ENCODE assay signal across 8 mouse cellular contexts in genomic region chr11:57827915-57828545, GRCm38 (mm10). TPM values are rescaled to one million over a fixed set of nuclear protein-coding genes. Genes with fewer than 3 reads are reported as not detected.
DNase-seq lines count a peak whose midpoint lies in the region; ATAC-seq and TF ChIP-seq lines count a peak whose summit lies in the region.

No protein-coding gene starts in this region.

- no peak for ATAC-seq in liver, embryonic 12.5 days
- ATAC-seq in stomach, postnatal 0 days (ENCODE audit: low FRiP score, low TSS enrichment), result no peak
- ATAC-seq in megakaryocyte-erythroid progenitor cell, adult 5-6 weeks (replicated peaks; ENCODE audit: low FRiP score, low TSS enrichment, poor library complexity, severe bottlenecking), result no peak

- WGBS in heart, adult 2 months, result 7% methylated on average over 33 of the region's 33 CpGs
- 1% methylated on average over 33 of the region's 33 CpGs for WGBS in liver, embryonic 12.5 days (ENCODE audit: insufficient replicate concordance)
- 3% methylated on average over 33 of the region's 33 CpGs for WGBS in stomach, postnatal 0 days

- no peak for TF ChIP-seq EP300 in heart, adult 2 months (IDR thresholded peaks at IDR 0.05; ENCODE audit: insufficient read depth, low read depth, low read length)
- TF ChIP-seq EP300 in stomach, postnatal 0 days (optimal IDR thresholded peaks at IDR 0.05), result no peak

- H3K27me3 ChIP-seq in heart, adult 2 months (ENCODE audit: control insufficient read depth, insufficient read depth, low read length), result peaks cover 37% of the 10 kb centered on the region
- H3K27me3 ChIP-seq in liver, embryonic 12.5 days (replicated peaks), result peaks cover 86% of the 10 kb centered on the region
- H3K27me3 ChIP-seq in stomach, postnatal 0 days (ENCODE audit: control insufficient read depth, insufficient read depth, low read length), result peaks cover 17% of the 10 kb centered on the region; the same call in 1 of the 2 replicates

- H3K36me3 ChIP-seq in heart, adult 2 months (ENCODE audit: control insufficient read depth, insufficient read depth, low read length), result no peaks in the 10 kb centered on the region
- H3K36me3 ChIP-seq in liver, embryonic 12.5 days, result no peaks in the 10 kb centered on the region
- no peaks in the 10 kb centered on the region for H3K36me3 ChIP-seq in stomach, postnatal 0 days (ENCODE audit: control insufficient read depth, insufficient read depth, low read length)

- peak overlapping the region; percentile 49 for H3K4me2 ChIP-seq in liver, embryonic 12.5 days
- H3K4me2 ChIP-seq in stomach, postnatal 0 days (replicated peaks; ENCODE audit: low read depth), result peak overlapping the region; percentile 58

- peak; percentile 21 to 38 for DNase-seq in heart, adult 2 months
- no peak for DNase-seq in heart, adult 9 months (ENCODE audit: low spot score in 2 of 2)
- peak; percentile 47 for DNase-seq in brain, embryonic 14.5 days (ENCODE audit: low read depth)
- DNase-seq in heart, postnatal 14 days, result peak; percentile 16 to 25
- no peak for DNase-seq in stomach, postnatal 0 days (ENCODE audit: low spot score)
- DNase-seq in spleen, adult 12 weeks (ENCODE audit: low spot score), result no peak

- intact Hi-C loops in heart, adult 2 months (cut with DNase I), result no loop called here
- intact Hi-C loops in heart, postnatal 14 days (cut with DNase I), result no loop called here

- peaks cover 4% of the 10 kb centered on the region for H3K4me1 ChIP-seq in heart, adult 2 months (ENCODE audit: control insufficient read depth, insufficient read depth, low read length)
- H3K4me1 ChIP-seq in liver, embryonic 12.5 days, result 0 out of 2 replicates have a peak, but pooled peaks cover 5% of the 10 kb centered on the region
- peaks cover 11% of the 10 kb centered on the region; the same call in 1 of the 2 replicates for H3K4me1 ChIP-seq in stomach, postnatal 0 days (replicated peaks; ENCODE audit: control insufficient read depth, insufficient read depth)

- no peaks in the 10 kb centered on the region for H3K9me3 ChIP-seq in liver, embryonic 12.5 days (replicated peaks)
- no peaks in the 10 kb centered on the region for H3K9me3 ChIP-seq in stomach, postnatal 0 days (ENCODE audit: control insufficient read depth, low read length)

- no peak for TF ChIP-seq POLR2A in heart, adult 2 months (IDR thresholded peaks at IDR 0.05; ENCODE audit: insufficient read depth, low read depth, low read length)
- TF ChIP-seq POLR2A in brain, embryonic 14.5 days (IDR thresholded peaks at IDR 0.05; ENCODE audit: borderline replicate concordance, extremely low read depth, insufficient read depth, insufficient read length, poor library complexity, severe bottlenecking), result no peak

- no peak overlapping the region for H3K27ac ChIP-seq in heart, adult 2 months
- no peak overlapping the region for H3K27ac ChIP-seq in liver, embryonic 12.5 days
- no peak overlapping the region for H3K27ac ChIP-seq in stomach, postnatal 0 days (replicated peaks)

- no peak for TF ChIP-seq CTCF in heart, adult 2 months (IDR thresholded peaks at IDR 0.05)
- TF ChIP-seq CTCF in brain, embryonic 14.5 days (IDR thresholded peaks at IDR 0.05; ENCODE audit: borderline replicate concordance, extremely low read depth, insufficient read depth, insufficient read length), result no peak
- TF ChIP-seq CTCF in stomach, postnatal 0 days (IDR thresholded peaks at IDR 0.05; ENCODE audit: low read depth), result no peak

- peak overlapping the region; percentile 46 for H3K9ac ChIP-seq in heart, adult 2 months (ENCODE audit: low read depth, low read length)
- H3K9ac ChIP-seq in liver, embryonic 12.5 days, result 0 out of 2 replicates have a peak overlapping the region, but pooled peaks have one; percentile 2
- H3K9ac ChIP-seq in stomach, postnatal 0 days (ENCODE audit: low read length), result peak overlapping the region; percentile 35; the same call in 1 of the 2 replicates

- no peaks in the 10 kb centered on the region for H3K79me2 ChIP-seq in heart, adult 2 months (replicated peaks; ENCODE audit: control insufficient read depth, insufficient read depth, low read length)

- H3K4me3 ChIP-seq in heart, adult 2 months, result peak overlapping the region; percentile 20
- H3K4me3 ChIP-seq in liver, embryonic 12.5 days, result peak overlapping the region; percentile 29
- peak overlapping the region; percentile 34 for H3K4me3 ChIP-seq in stomach, postnatal 0 days (ENCODE audit: low read depth, low read length)

RNA-seq across cellular contexts. Expression of gene Hand1, which starts 4.6 kb away (rescaled TPM):
- not detected for total RNA-seq in heart, adult 2 months (2021)
- not detected in 2 replicates for polyA plus RNA-seq in heart, adult 2 months (2012; rRNA removed)
- polyA plus RNA-seq in brain, embryonic 14.5 days (2012; rRNA removed), result 0.04 TPM in 1 of 2 replicates, not detected in the other
- not detected for total RNA-seq in heart, postnatal 14 days (2021)
- polyA plus RNA-seq in liver, embryonic 12.5 days (2016; fragmentation: Nextera tagmentation; extraction: Ambion mirVana), result 1.6 and 3.0 TPM in 2 replicates
- polyA plus RNA-seq in stomach, postnatal 0 days (2015; fragmentation: Nextera tagmentation; extraction: Ambion mirVana), result 0.12 and 0.16 TPM in 2 replicates
- total RNA-seq in megakaryocyte-erythroid progenitor cell, adult 5-6 weeks (2014; fragmentation: Nextera tagmentation), result not detected in 2 replicates
- not detected in 2 replicates for total RNA-seq in megakaryocyte-erythroid progenitor cell, adult 5-6 weeks (2017)

RNA-seq across cellular contexts. Expression of gene Sap30l, which starts 26.6 kb away (rescaled TPM):
- 10 to 100 TPM; 43.2 to 49.2 TPM for total RNA-seq in heart, adult 2 months (2021)
- 18.8 and 21.2 TPM in 2 replicates for polyA plus RNA-seq in heart, adult 2 months (2012; rRNA removed)
- polyA plus RNA-seq in brain, embryonic 14.5 days (2012; rRNA removed), result 29.3 and 30.9 TPM in 2 replicates
- 10 to 100 TPM; 34.3 to 35.6 TPM for total RNA-seq in heart, postnatal 14 days (2021)
- polyA plus RNA-seq in liver, embryonic 12.5 days (2016; fragmentation: Nextera tagmentation; extraction: Ambion mirVana), result 9.2 and 10.0 TPM in 2 replicates
- polyA plus RNA-seq in stomach, postnatal 0 days (2015; fragmentation: Nextera tagmentation; extraction: Ambion mirVana), result 8.7 TPM in 2 replicates
- 13.9 and 19.3 TPM in 2 replicates for total RNA-seq in megakaryocyte-erythroid progenitor cell, adult 5-6 weeks (2014; fragmentation: Nextera tagmentation)
- total RNA-seq in megakaryocyte-erythroid progenitor cell, adult 5-6 weeks (2017), result 11.8 and 18.7 TPM in 2 replicates

Comparison
In these comparisons a context has a peak if more than half of its experiments do, and no peak if none do; other contexts are left out.
1. DNase-seq: peak in heart, adult 2 months (2 of 2), brain, embryonic 14.5 days (single experiment) and heart, postnatal 14 days (2 of 2); none in heart, adult 9 months (0 of 2), stomach, postnatal 0 days (single experiment) and spleen, adult 12 weeks (single experiment).
2. Peak in every context shown above with its lines, with median percentiles within 50 percentile points of each other: H3K4me3 ChIP-seq and H3K9ac ChIP-seq.